Mouse (Mus musculus): Measurements from ENCODE around the gene Agfg1. TPM values are rescaled to one million over a fixed set of nuclear protein-coding genes. Genes with fewer than 3 reads are reported as not detected.

Agfg1 gene
- total RNA-seq, 1 experiment: 66.6 TPM

- TF ChIP-seq HCFC1 (IDR thresholded peaks at IDR 0.05; ENCODE audit: borderline replicate concordance, insufficient read depth, low read length) (no peak), ZNF384 (IDR thresholded peaks at IDR 0.05; ENCODE audit: low read depth, low read length) (no peak), MAFK (IDR thresholded peaks at IDR 0.05; ENCODE audit: insufficient read depth, low read depth, low read length) (no peak), CHD2 (IDR thresholded peaks at IDR 0.05; ENCODE audit: low read depth, low read length) (no peak), ZC3H11A (IDR thresholded peaks at IDR 0.05; ENCODE audit: borderline replicate concordance, low read depth, low read length) (no peak)
- DNase-seq (ENCODE audit: low read depth, low spot score): no peak
- Histone ChIP-seq H3K4me1 (ENCODE audit: control insufficient read depth in 2 of 2, insufficient read depth in 2 of 2, low read length in 2 of 2, poor library complexity in 1 of 2) (peaks cover 4 to 11% of the 10 kb centered on the region in 2 experiments; a peak in 3 of 4 replicates), H3K9me3 (ENCODE audit: control insufficient read depth, insufficient read depth, low read depth, low read length) (no peaks in the 10 kb centered on the region), H3K27ac (ENCODE audit: insufficient read depth, low read depth, low read length, poor library complexity, severe bottlenecking) (no peak overlapping the region; the same call in 1 of the 2 replicates), H3K9ac (ENCODE audit: insufficient read depth, low read depth, low read length, poor library complexity, severe bottlenecking) (peak overlapping the region; percentile 35; the same call in 1 of the 2 replicates), H3K4me3 (ENCODE audit: insufficient read depth in 1 of 2, low read depth in 1 of 2, low read length in 2 of 2, poor library complexity in 1 of 2, severe bottlenecking in 1 of 2) (no peak overlapping the region), H3K36me3 (ENCODE audit: control insufficient read depth, insufficient read depth, low read length, poor library complexity, severe bottlenecking) (no peaks in the 10 kb centered on the region)
- in situ Hi-C loops (cut with MboI; ENCODE audit: low sequenced_read_pairs in 2 of 2, unreplicated experiment in 2 of 2): loop anchor here in 1 of 2 experiments (25.0 kb wide), 1 partner anchor 168 kb away; no protein-coding TSS in a partner anchor
Observed at GRCm38 (mm10) chr1:82819366-82819765, 19.9 kb upstream of the Agfg1 start.

DNA sequence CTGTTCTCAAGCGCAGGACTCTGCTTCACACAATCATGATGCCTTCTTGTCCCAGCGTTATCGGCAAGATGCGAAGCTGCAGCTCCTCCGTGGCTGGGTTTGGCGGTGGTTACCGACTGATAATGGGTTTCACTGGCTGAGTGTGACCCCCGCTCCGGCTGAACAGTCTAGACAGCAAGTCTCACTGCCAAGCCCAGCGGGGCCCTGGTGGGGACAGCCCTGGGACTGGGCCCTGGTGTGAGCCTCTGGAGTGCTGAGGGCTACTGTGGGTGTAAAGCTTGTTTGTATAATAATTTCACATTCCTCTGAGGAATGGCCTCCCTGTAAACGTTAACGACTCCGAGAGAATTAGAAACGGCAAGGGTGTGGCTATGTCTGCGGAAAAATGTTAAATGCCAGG lies 19.1 kb upstream of the Agfg1 start:
- H3K4me3 ChIP-seq (ENCODE audit: insufficient read depth in 1 of 2, low read depth in 1 of 2, low read length in 2 of 2, poor library complexity in 1 of 2, severe bottlenecking in 1 of 2): peak overlapping the region; percentile 32 to 43; a peak in 3 of 4 replicates
- H3K9ac ChIP-seq (ENCODE audit: insufficient read depth, low read depth, low read length, poor library complexity, severe bottlenecking): peak overlapping the region; percentile 62

DNA sequence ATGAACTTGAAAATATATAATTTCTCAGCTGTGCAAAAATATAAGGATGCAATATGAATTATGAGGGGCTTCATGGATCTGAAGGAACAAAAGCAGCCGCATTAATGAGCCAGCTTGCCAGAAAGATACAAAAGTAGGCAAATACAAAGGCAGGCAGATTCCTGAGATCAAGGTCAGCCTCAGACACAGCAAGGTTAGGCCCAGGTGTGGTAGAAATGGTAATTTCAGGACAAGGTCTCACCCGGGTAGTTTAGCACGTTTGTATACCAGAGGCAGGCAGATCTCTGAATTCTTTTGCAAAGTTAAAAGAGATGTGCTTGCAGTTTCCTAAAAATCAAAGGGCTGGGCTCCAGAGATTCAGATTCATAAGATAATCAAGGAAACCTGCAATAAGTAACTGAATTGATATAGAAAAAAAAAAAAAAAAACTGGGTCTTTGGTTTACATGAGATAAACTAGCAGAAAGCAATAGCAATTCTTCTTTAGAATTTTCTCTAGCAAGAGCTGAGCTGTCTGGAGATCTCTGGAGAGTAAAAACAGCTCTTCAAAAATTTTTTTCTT lies 18.6 kb upstream of the Agfg1 start:
- Histone ChIP-seq H3K36me3 (ENCODE audit: control insufficient read depth, insufficient read depth, low read length, poor library complexity, severe bottlenecking) (no peaks in the 10 kb centered on the region), H3K4me1 (ENCODE audit: control insufficient read depth in 2 of 2, insufficient read depth in 2 of 2, low read length in 2 of 2, poor library complexity in 1 of 2) (peaks cover 4 to 11% of the 10 kb centered on the region in 2 experiments; a peak in 3 of 4 replicates), H3K9ac (ENCODE audit: insufficient read depth, low read depth, low read length, poor library complexity, severe bottlenecking) (no peak overlapping the region), H3K27ac (ENCODE audit: insufficient read depth, low read depth, low read length, poor library complexity, severe bottlenecking) (peak overlapping the region; percentile 90; the same call in 1 of the 2 replicates), H3K9me3 (ENCODE audit: control insufficient read depth, insufficient read depth, low read depth, low read length) (no peaks in the 10 kb centered on the region), H3K4me3 (ENCODE audit: insufficient read depth in 1 of 2, low read depth in 1 of 2, low read length in 2 of 2, poor library complexity in 1 of 2, severe bottlenecking in 1 of 2) (peak overlapping the region in 1 of 2 experiments; percentile 43; a peak in 2 of 4 replicates)
- peak; percentile 50 for DNase-seq (ENCODE audit: low read depth, low spot score)
- no peak for TF ChIP-seq HCFC1 (IDR thresholded peaks at IDR 0.05; ENCODE audit: borderline replicate concordance, insufficient read depth, low read length)
- TF ChIP-seq ZNF384 (IDR thresholded peaks at IDR 0.05; ENCODE audit: low read depth, low read length): no peak
- TF ChIP-seq CHD2 (IDR thresholded peaks at IDR 0.05; ENCODE audit: low read depth, low read length): no peak
- TF ChIP-seq ZC3H11A (IDR thresholded peaks at IDR 0.05; ENCODE audit: borderline replicate concordance, low read depth, low read length): no peak
- TF ChIP-seq MAFK (IDR thresholded peaks at IDR 0.05; ENCODE audit: insufficient read depth, low read depth, low read length): no peak
- in situ Hi-C loops (cut with MboI; ENCODE audit: low sequenced_read_pairs in 2 of 2, unreplicated experiment in 2 of 2): loop anchor here in 1 of 2 experiments (25.0 kb wide), 1 partner anchor 167 kb away; no protein-coding TSS in a partner anchor

More for the DNA sequence above, 19.1 kb upstream of the Agfg1 start:
- in situ Hi-C loops (cut with MboI; ENCODE audit: low sequenced_read_pairs in 2 of 2, unreplicated experiment in 2 of 2): loop anchor here in 1 of 2 experiments (25.0 kb wide), 1 partner anchor 167 kb away; no protein-coding TSS in a partner anchor
- peak; percentile 52 for DNase-seq (ENCODE audit: low read depth, low spot score)
- no peak for TF ChIP-seq ZC3H11A (IDR thresholded peaks at IDR 0.05; ENCODE audit: borderline replicate concordance, low read depth, low read length)
- TF ChIP-seq MAFK (IDR thresholded peaks at IDR 0.05; ENCODE audit: insufficient read depth, low read depth, low read length): no peak
- no peak for TF ChIP-seq HCFC1 (IDR thresholded peaks at IDR 0.05; ENCODE audit: borderline replicate concordance, insufficient read depth, low read length)
- no peak for TF ChIP-seq ZNF384 (IDR thresholded peaks at IDR 0.05; ENCODE audit: low read depth, low read length)
- TF ChIP-seq CHD2 (IDR thresholded peaks at IDR 0.05; ENCODE audit: low read depth, low read length): no peak
- Histone ChIP-seq H3K4me1 (ENCODE audit: control insufficient read depth in 2 of 2, insufficient read depth in 2 of 2, low read length in 2 of 2, poor library complexity in 1 of 2) (peaks cover 4 to 11% of the 10 kb centered on the region in 2 experiments; a peak in 3 of 4 replicates), H3K9me3 (ENCODE audit: control insufficient read depth, insufficient read depth, low read depth, low read length) (no peaks in the 10 kb centered on the region), H3K27ac (ENCODE audit: insufficient read depth, low read depth, low read length, poor library complexity, severe bottlenecking) (peak overlapping the region; percentile 90), H3K36me3 (ENCODE audit: control insufficient read depth, insufficient read depth, low read length, poor library complexity, severe bottlenecking) (no peaks in the 10 kb centered on the region)

DNA sequence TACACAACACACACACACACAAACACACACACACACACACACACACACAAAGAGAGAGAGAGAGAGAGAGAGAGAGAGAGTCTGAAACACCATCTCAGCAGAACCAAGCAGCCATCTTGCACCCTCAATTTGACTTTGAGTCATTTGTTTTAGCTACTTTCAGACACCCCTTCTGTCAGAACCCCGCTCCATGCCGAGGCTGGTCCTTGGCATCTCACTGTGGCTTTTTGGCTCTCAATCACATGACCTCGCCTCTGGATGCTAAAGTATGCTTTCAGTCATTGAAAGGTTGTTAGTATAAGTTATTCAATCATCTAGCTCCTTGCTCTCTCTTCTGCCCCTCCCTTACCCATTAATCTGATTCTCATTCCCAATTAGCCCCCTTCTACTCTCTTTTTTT lies 17.4 kb upstream of the Agfg1 start:
- in situ Hi-C loops (cut with MboI; ENCODE audit: low sequenced_read_pairs in 2 of 2, unreplicated experiment in 2 of 2): loop anchor here in 1 of 2 experiments (25.0 kb wide), 1 partner anchor 165 kb away; no protein-coding TSS in a partner anchor
- no peak overlapping the region; the same call in 1 of the 2 replicates for H3K27ac ChIP-seq (ENCODE audit: insufficient read depth, low read depth, low read length, poor library complexity, severe bottlenecking)
- no peak overlapping the region for H3K4me3 ChIP-seq (ENCODE audit: insufficient read depth in 1 of 2, low read depth in 1 of 2, low read length in 2 of 2, poor library complexity in 1 of 2, severe bottlenecking in 1 of 2)
- H3K9ac ChIP-seq (ENCODE audit: insufficient read depth, low read depth, low read length, poor library complexity, severe bottlenecking): no peak overlapping the region
- no peaks in the 10 kb centered on the region for H3K36me3 ChIP-seq (ENCODE audit: control insufficient read depth, insufficient read depth, low read length, poor library complexity, severe bottlenecking)
- no peak for TF ChIP-seq CHD2 (IDR thresholded peaks at IDR 0.05; ENCODE audit: low read depth, low read length)
- no peak for TF ChIP-seq ZNF384 (IDR thresholded peaks at IDR 0.05; ENCODE audit: low read depth, low read length)
- no peak for TF ChIP-seq HCFC1 (IDR thresholded peaks at IDR 0.05; ENCODE audit: borderline replicate concordance, insufficient read depth, low read length)
- no peaks in the 10 kb centered on the region for H3K9me3 ChIP-seq (ENCODE audit: control insufficient read depth, insufficient read depth, low read depth, low read length)
- no peak for DNase-seq (ENCODE audit: low read depth, low spot score)
- H3K4me1 ChIP-seq (ENCODE audit: control insufficient read depth in 2 of 2, insufficient read depth in 2 of 2, low read length in 2 of 2, poor library complexity in 1 of 2): peaks cover 4 to 11% of the 10 kb centered on the region in 2 experiments; a peak in 3 of 4 replicates

Measured in ES-E14 (cell line).